Mouse (Mus musculus): ENCODE measurements at regions not wholly inside any gene's neighbourhood (a gene's known extent, or its start where the extent isn't known, plus 50 kb on each side); places are given as distances from the start of the nearest gene placed in this dataset.

DNA sequence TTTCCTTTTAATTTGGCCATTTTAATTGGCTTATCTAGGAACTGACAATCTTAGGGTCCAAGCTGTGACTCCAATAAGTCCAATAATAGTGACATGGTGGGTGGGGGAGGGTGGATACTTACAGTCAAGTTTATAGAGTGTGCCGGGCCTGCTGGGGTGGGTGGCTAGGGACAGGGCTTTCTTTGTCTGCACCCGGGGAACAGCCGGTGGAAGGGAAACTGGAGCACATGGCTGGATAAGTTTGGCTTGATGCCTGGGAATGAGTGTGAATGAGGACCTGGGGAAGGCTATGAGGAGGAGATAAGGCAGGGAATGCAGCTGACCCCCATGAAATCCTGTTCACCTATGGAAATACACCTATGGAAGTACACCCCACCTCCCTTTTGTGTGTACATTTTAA, 81.7 kb upstream of the Cers4 start:
- Histone ChIP-seq H3K27me3 (no peaks in the 10 kb centered on the region), H3K4me3 (no peak overlapping the region), H3K9ac (no peak overlapping the region), H3K36me3 (no peaks in the 10 kb centered on the region), H3K4me1 (replicated peaks) (0 out of 2 replicates have a peak, but pooled peaks cover 4% of the 10 kb centered on the region), H3K9me3 (no peaks in the 10 kb centered on the region), H3K27ac (replicated peaks) (no peak overlapping the region), H3K4me2 (no peak overlapping the region)
- WGBS: 49% methylated on average over 3 of the region's 3 CpGs
- no peak for ATAC-seq (ENCODE audit: low read depth)

DNA sequence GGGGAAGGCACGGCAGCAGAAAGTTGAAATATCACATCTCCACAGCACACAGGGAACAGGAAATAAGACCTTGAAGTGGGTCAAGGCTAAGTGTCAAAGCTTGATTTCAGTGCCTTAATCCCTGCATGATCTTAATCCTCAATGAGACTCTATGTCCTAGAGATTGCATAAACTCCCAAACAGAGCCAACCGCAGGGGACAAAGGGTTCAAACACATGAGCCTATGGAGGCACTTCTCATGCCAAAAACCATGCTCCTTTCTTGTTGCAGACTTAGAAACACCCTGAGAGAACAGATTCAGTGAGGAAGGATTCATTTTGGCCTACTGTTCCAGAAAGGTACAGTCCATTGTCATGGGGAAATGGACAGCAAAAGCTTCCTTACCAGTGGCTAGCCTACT, 81.0 kb upstream of the Cers4 start:
- Histone ChIP-seq H3K9ac (no peak overlapping the region), H3K4me2 (no peak overlapping the region), H3K27me3 (no peaks in the 10 kb centered on the region), H3K9me3 (no peaks in the 10 kb centered on the region), H3K4me1 (replicated peaks) (0 out of 2 replicates have a peak, but pooled peaks cover 4% of the 10 kb centered on the region), H3K27ac (replicated peaks) (no peak overlapping the region), H3K36me3 (no peaks in the 10 kb centered on the region), H3K4me3 (no peak overlapping the region)
- 84% methylated on average over 2 of the region's 2 CpGs for WGBS
- no peak for ATAC-seq (ENCODE audit: low read depth)

DNA sequence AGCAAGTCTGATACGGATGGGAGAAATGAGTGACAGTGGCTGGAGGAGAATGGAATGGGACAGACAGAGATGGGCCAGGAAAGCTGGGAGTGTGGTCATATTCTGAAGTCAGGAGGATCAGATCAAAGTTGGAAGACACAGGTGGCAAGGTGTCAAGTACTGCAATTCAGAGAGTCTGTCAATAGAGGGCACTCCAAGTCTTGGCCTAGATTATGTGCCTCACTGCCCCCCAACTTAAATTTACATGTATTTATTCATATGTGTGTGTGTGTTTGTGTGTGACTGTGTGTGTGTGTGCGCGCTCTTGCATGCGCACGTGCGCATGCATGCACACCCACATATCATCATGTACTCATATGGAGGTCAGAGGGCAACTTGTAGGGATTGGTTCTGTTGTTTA, 79.6 kb upstream of the Cers4 start:
- no peak overlapping the region for H3K27ac ChIP-seq (replicated peaks)
- ATAC-seq (ENCODE audit: low read depth): 0 out of 2 replicates have a peak, but pooled peaks have one; percentile 23
- H3K9me3 ChIP-seq: no peaks in the 10 kb centered on the region
- H3K36me3 ChIP-seq: no peaks in the 10 kb centered on the region
- no peak overlapping the region for H3K9ac ChIP-seq
- H3K4me1 ChIP-seq (replicated peaks): 0 out of 2 replicates have a peak, but pooled peaks cover 4% of the 10 kb centered on the region
- no peak overlapping the region for H3K4me3 ChIP-seq
- 56% methylated on average over 6 of the region's 6 CpGs for WGBS
- no peak overlapping the region for H3K4me2 ChIP-seq
- H3K27me3 ChIP-seq: no peaks in the 10 kb centered on the region

DNA sequence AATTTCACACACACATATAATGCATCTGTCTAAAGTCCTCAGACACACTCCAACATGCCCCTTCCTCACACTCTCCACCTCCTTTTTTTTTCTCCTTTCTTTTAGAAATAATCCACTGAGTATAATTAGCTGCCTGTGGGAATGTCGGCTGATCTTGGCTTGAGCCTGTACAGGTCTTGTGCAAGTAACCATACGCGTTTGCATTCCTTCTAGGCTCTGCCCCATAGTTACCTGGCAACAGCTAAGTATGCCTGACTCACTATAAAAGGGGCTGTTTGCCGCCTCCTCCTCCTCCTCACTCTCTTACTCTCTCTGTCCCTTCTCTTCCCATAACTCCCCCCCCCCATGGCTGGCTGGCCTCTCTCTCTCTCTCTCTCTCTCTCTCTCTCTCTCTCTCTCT, 79.1 kb upstream of the Cers4 start:
- Histone ChIP-seq H3K4me2 (no peak overlapping the region), H3K27me3 (no peaks in the 10 kb centered on the region), H3K27ac (replicated peaks) (no peak overlapping the region), H3K4me1 (replicated peaks) (0 out of 2 replicates have a peak, but pooled peaks cover 4% of the 10 kb centered on the region), H3K36me3 (no peaks in the 10 kb centered on the region), H3K9ac (no peak overlapping the region), H3K9me3 (no peaks in the 10 kb centered on the region), H3K4me3 (no peak overlapping the region)
- WGBS: 13% methylated on average over 4 of the region's 4 CpGs
- 0 out of 2 replicates have a peak, but pooled peaks have one; percentile 63 for ATAC-seq (ENCODE audit: low read depth)

DNA sequence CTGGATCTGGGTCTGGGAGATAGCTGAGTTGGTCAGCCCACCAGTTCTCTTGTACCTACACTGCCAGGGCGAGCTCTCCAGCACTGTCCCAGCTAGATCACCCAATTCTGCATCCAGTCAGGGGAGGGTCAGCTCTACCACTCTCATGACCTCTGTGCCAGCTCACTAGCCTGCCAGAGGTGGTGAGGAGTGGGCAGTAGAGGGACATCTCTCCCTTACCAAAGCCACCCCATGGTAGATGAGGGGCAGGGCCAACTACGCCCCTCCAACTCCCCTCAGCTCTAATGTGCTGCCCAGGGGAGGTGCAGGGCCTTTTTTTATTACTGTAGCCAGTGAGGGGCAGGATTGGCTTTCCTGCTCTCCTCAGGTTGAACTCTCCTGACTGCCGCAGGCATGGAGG, 75.7 kb upstream of the Cers4 start:
- Histone ChIP-seq H3K9me3 (no peaks in the 10 kb centered on the region), H3K27ac (replicated peaks) (no peak overlapping the region), H3K4me3 (no peak overlapping the region), H3K4me1 (replicated peaks) (0 out of 2 replicates have a peak, but pooled peaks cover 4% of the 10 kb centered on the region), H3K4me2 (no peak overlapping the region), H3K36me3 (no peaks in the 10 kb centered on the region), H3K9ac (no peak overlapping the region), H3K27me3 (no peaks in the 10 kb centered on the region)
- 77% methylated on average over 3 of the region's 3 CpGs for WGBS
- no peak for ATAC-seq (ENCODE audit: low read depth)

DNA sequence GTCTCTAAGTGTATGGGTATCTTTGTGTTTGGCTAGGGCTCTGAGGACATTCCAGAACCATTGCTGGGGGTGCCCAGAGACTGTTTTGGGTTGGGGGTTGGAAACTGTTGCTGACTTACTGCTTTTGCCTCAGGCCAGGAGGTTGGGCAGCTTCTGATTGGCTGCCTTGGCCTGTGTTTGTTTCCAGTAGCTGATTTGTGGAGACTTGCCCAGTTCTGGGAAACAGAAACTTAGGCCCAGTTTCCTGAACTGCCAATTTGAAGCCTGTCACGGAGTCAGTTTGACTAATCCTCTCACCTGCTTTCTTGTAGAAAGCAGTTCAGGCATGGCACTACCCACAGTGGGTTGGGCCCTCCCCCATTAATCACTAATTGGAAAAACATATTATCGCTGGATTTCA, 59.7 kb upstream of the Cers4 start:
- Histone ChIP-seq H3K4me3 (no peak overlapping the region), H3K27me3 (no peaks in the 10 kb centered on the region), H3K9me3 (no peaks in the 10 kb centered on the region), H3K27ac (replicated peaks) (no peak overlapping the region), H3K36me3 (no peaks in the 10 kb centered on the region), H3K4me1 (replicated peaks) (no peaks in the 10 kb centered on the region), H3K4me2 (no peak overlapping the region), H3K9ac (no peak overlapping the region)
- no peak for ATAC-seq (ENCODE audit: low read depth)
- WGBS: 96% methylated on average over 2 of the region's 2 CpGs

DNA sequence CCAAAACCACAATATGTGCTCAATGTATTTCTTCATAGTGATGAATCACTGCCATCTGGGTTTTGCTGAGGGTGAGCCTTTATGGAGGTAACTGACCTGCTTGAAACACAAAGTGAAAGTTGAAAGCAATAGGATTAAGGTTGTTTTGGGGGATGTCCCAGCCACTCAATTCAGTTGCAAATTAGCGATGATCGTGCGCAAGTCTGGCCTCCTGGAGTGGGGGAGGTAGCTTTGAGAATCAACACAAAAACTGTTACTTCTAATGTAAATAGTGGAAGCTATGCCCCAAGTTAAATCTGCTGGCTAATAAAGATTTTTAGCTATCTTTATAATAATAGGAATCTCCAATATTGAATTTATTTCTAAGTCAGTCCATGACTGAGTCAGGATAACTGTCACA, 56.3 kb upstream of the Cers4 start:
- H3K9me3 ChIP-seq: no peaks in the 10 kb centered on the region
- H3K4me2 ChIP-seq: no peak overlapping the region
- no peaks in the 10 kb centered on the region for H3K27me3 ChIP-seq
- 67% methylated on average over 3 of the region's 3 CpGs for WGBS
- no peak for ATAC-seq (ENCODE audit: low read depth)
- H3K36me3 ChIP-seq: no peaks in the 10 kb centered on the region
- no peak overlapping the region for H3K27ac ChIP-seq (replicated peaks)
- no peak overlapping the region for H3K4me3 ChIP-seq
- no peaks in the 10 kb centered on the region for H3K4me1 ChIP-seq (replicated peaks)
- no peak overlapping the region for H3K9ac ChIP-seq

Data from neural tube, embryonic 13.5 days (tissue).